Mouse (Mus musculus): ENCODE results near the gene Filip1l.

The Filip1l gene

GRCm38 (mm10) chr16:57356454-57356853 is 3.6 kb downstream of the Filip1l start:
- DNase-seq = no peak

GRCm38 (mm10) chr16:57357011-57357410 is 4.1 kb downstream of the Filip1l start:
- DNase-seq = no peak

GRCm38 (mm10) chr16:57359251-57359650 is 6.4 kb downstream of the Filip1l start:
- peak; percentile 29 for DNase-seq

- no peak for DNase-seq
Observed at GRCm38 (mm10) chr16:57360785-57361184, 7.9 kb downstream of the Filip1l start.

GRCm38 (mm10) chr16:57362679-57363401 is 9.9 kb downstream of the Filip1l start:
- peak; percentile 63 for DNase-seq

- no peak for DNase-seq
Observed at GRCm38 (mm10) chr16:57364498-57364897, 11.6 kb downstream of the Filip1l start.

GRCm38 (mm10) chr16:57366141-57366540 is 13.2 kb downstream of the Filip1l start:
- DNase-seq = no peak

- DNase-seq = no peak
Observed at GRCm38 (mm10) chr16:57366941-57367694, 14.2 kb downstream of the Filip1l start.

GRCm38 (mm10) chr16:57369846-57370496 is 17.1 kb downstream of the Filip1l start:
- no peak for DNase-seq

GRCm38 (mm10) chr16:57372156-57372555 is 19.3 kb downstream of the Filip1l start:
- DNase-seq = no peak

- no peak for DNase-seq
Observed at GRCm38 (mm10) chr16:57375248-57375837, 22.4 kb downstream of the Filip1l start.

GRCm38 (mm10) chr16:57378631-57379330 is 25.9 kb downstream of the Filip1l start:
- no peak for DNase-seq

GRCm38 (mm10) chr16:57383266-57383971 is 30.5 kb downstream of the Filip1l start:
- no peak for DNase-seq

GRCm38 (mm10) chr16:57384274-57384673 is 31.4 kb downstream of the Filip1l start:
- no peak for DNase-seq

GRCm38 (mm10) chr16:57389566-57390251 is 36.8 kb downstream of the Filip1l start:
- peak; percentile 87 for DNase-seq

GRCm38 (mm10) chr16:57391171-57391570 is 38.3 kb downstream of the Filip1l start:
- peak; percentile 89 for DNase-seq

GRCm38 (mm10) chr16:57392461-57392860 is 39.6 kb downstream of the Filip1l start:
- no peak for DNase-seq

- DNase-seq = no peak
Observed at GRCm38 (mm10) chr16:57393161-57393560, 40.3 kb downstream of the Filip1l start.

- no peak for DNase-seq
Observed at GRCm38 (mm10) chr16:57396249-57396648, 43.4 kb downstream of the Filip1l start.

- no peak for DNase-seq
Observed at GRCm38 (mm10) chr16:57397845-57398244, 45.0 kb downstream of the Filip1l start.

All from layer of hippocampus, adult 9-11 months (tissue).